Mouse (Mus musculus): Measurements from ENCODE around the gene Hnrnph1.

GRCm38 (mm10) chr11:50415563-50416241 is 38.9 kb downstream of the Hnrnph1 start:
- TF ChIP-seq POLR2A (IDR thresholded peaks at IDR 0.05; ENCODE audit: low read depth, low read length) (no peak), CTCF (IDR thresholded peaks at IDR 0.05; ENCODE audit: extremely low read depth, insufficient read length, insufficient replicate concordance, low read depth, low read length) (no peak)

Data from small intestine, adult 2 months (tissue).